Mouse (Mus musculus): ENCODE results near the gene D830030K20Rik. TPM values are rescaled to one million over a fixed set of nuclear protein-coding genes. Genes with fewer than 3 reads are reported as not detected.

The D830030K20Rik gene
- polyA plus RNA-seq (2014; fragmentation: Illumina TruSeq; extraction: RNeasy Lipid Tissue Mini Kit (QIAGEN cat#74804); ENCODE audit: low read depth, low replicate concordance): 1.2 TPM

GRCm38 (mm10) chr14:3208272-3209152 lies at the start of gene D830030K20Rik:
Gene D830030K20Rik (plus strand): TSS chr14:3208488.

DNA sequence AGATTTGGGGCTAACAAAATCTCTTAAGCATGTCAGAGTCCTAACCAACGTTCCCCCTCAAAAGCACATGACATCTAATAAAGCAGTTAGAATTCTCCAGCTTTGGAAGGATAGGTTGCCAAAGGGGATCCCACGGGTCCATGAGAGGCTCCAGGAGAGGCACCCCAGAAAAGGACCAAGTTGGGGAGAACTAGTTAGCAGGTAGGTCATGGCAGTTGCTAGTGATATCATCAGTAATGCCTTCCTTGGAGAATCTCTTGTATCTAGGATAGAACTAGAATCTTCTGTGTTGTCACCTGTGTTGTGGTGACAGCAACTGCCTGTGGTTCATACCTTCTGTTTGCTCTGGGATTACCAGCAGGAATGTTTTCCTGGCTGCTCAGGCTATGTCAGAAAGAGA lies 20.3 kb upstream of the D830030K20Rik start, which contains the start of gene Gm5795:
Gm5795 (plus strand) TSS at position 301 of the 400 bp plus-strand sequence.

Other genes starting within 250 kb of the D830030K20Rik start
- gene Gm2888, start 178.5 kb upstream of the D830030K20Rik start, polyA plus RNA-seq (2014; fragmentation: Illumina TruSeq; extraction: RNeasy Lipid Tissue Mini Kit (QIAGEN cat#74804); ENCODE audit: low read depth, low replicate concordance): 24.3 TPM
- 5.8 TPM for gene Gm2897, start 159.2 kb upstream of the D830030K20Rik start, polyA plus RNA-seq (2014; fragmentation: Illumina TruSeq; extraction: RNeasy Lipid Tissue Mini Kit (QIAGEN cat#74804); ENCODE audit: low read depth, low replicate concordance)
- gene Gm10340, start 74.5 kb upstream of the D830030K20Rik start, polyA plus RNA-seq (2014; fragmentation: Illumina TruSeq; extraction: RNeasy Lipid Tissue Mini Kit (QIAGEN cat#74804); ENCODE audit: low read depth, low replicate concordance): 6.5 TPM
- gene Gm5795, start 20.2 kb upstream of the D830030K20Rik start, polyA plus RNA-seq (2014; fragmentation: Illumina TruSeq; extraction: RNeasy Lipid Tissue Mini Kit (QIAGEN cat#74804); ENCODE audit: low read depth, low replicate concordance): 165 TPM
- 8.8 TPM for gene Gm2956, start 124.1 kb downstream of the D830030K20Rik start, polyA plus RNA-seq (2014; fragmentation: Illumina TruSeq; extraction: RNeasy Lipid Tissue Mini Kit (QIAGEN cat#74804); ENCODE audit: low read depth, low replicate concordance)
- gene Gm10413, start 186.6 kb downstream of the D830030K20Rik start, polyA plus RNA-seq (2014; fragmentation: Illumina TruSeq; extraction: RNeasy Lipid Tissue Mini Kit (QIAGEN cat#74804); ENCODE audit: low read depth, low replicate concordance): 45.4 TPM
- 3.9 TPM for gene Gm10409, start 204.1 kb downstream of the D830030K20Rik start, polyA plus RNA-seq (2014; fragmentation: Illumina TruSeq; extraction: RNeasy Lipid Tissue Mini Kit (QIAGEN cat#74804); ENCODE audit: low read depth, low replicate concordance)
- 4.3 TPM for gene Gm3005, start 219.6 kb downstream of the D830030K20Rik start, polyA plus RNA-seq (2014; fragmentation: Illumina TruSeq; extraction: RNeasy Lipid Tissue Mini Kit (QIAGEN cat#74804); ENCODE audit: low read depth, low replicate concordance)
- 0.35 TPM for gene Gm10408, start 240.9 kb downstream of the D830030K20Rik start, polyA plus RNA-seq (2014; fragmentation: Illumina TruSeq; extraction: RNeasy Lipid Tissue Mini Kit (QIAGEN cat#74804); ENCODE audit: low read depth, low replicate concordance)